Mouse (Mus musculus): Measurements from ENCODE around the gene Lrrc9. TPM values are rescaled to one million over a fixed set of nuclear protein-coding genes. Genes with fewer than 3 reads are reported as not detected.

Lrrc9 gene
- polyA plus RNA-seq, 1 experiment from 2014 or later = 5.0 TPM

GRCm38 (mm10) chr12:72491063-72491719, 49.5 kb downstream of the Lrrc9 start:
- Histone ChIP-seq H3K4me1 (ENCODE audit: control insufficient read depth, insufficient read depth, low read length) (no peaks in the 10 kb centered on the region), H3K4me3 (replicated peaks; ENCODE audit: low read depth, low read length) (no peak overlapping the region), H3K4me2 (ENCODE audit: low read length) (no peak overlapping the region), H3K27me3 (ENCODE audit: control insufficient read depth, insufficient read depth, low read length) (no peaks in the 10 kb centered on the region), H3K9me3 (ENCODE audit: control insufficient read depth, low read length) (no peaks in the 10 kb centered on the region), H3K27ac (replicated peaks; ENCODE audit: low read depth, low read length) (no peak overlapping the region), H3K9ac (replicated peaks; ENCODE audit: low read length) (no peak overlapping the region), H3K36me3 (ENCODE audit: control insufficient read depth, insufficient read depth, low read length) (no peaks in the 10 kb centered on the region)
- ATAC-seq (ENCODE audit: low FRiP score, low TSS enrichment) (no peak), DNase-seq (no peak)
- WGBS = 76% methylated on average over 3 of the region's 3 CpGs

- H3K4me1 ChIP-seq (ENCODE audit: control insufficient read depth, insufficient read depth, low read length) = 0 out of 2 replicates have a peak, but pooled peaks cover 6% of the 10 kb centered on the region
- WGBS = 51% methylated on average over 12 of the region's 12 CpGs
- no peaks in the 10 kb centered on the region for H3K9me3 ChIP-seq (ENCODE audit: control insufficient read depth, low read length)
- H3K36me3 ChIP-seq (ENCODE audit: control insufficient read depth, insufficient read depth, low read length) = no peaks in the 10 kb centered on the region
- no peak overlapping the region for H3K27ac ChIP-seq (replicated peaks; ENCODE audit: low read depth, low read length)
- peak; percentile 54 for DNase-seq
- no peaks in the 10 kb centered on the region for H3K27me3 ChIP-seq (ENCODE audit: control insufficient read depth, insufficient read depth, low read length)
- no peak overlapping the region for H3K9ac ChIP-seq (replicated peaks; ENCODE audit: low read length)
- no peak for ATAC-seq (ENCODE audit: low FRiP score, low TSS enrichment)
- no peak overlapping the region for H3K4me3 ChIP-seq (replicated peaks; ENCODE audit: low read depth, low read length)
- no peak overlapping the region for H3K4me2 ChIP-seq (ENCODE audit: low read length)
Measured at GRCm38 (mm10) chr12:72496866-72497600, 55.4 kb downstream of the Lrrc9 start.

- no peaks in the 10 kb centered on the region for H3K9me3 ChIP-seq (ENCODE audit: control insufficient read depth, low read length)
- H3K4me2 ChIP-seq (ENCODE audit: low read length) = no peak overlapping the region
- no peaks in the 10 kb centered on the region for H3K27me3 ChIP-seq (ENCODE audit: control insufficient read depth, insufficient read depth, low read length)
- 84% methylated on average over 7 of the region's 7 CpGs for WGBS
- no peak overlapping the region for H3K4me3 ChIP-seq (replicated peaks; ENCODE audit: low read depth, low read length)
- no peak overlapping the region for H3K27ac ChIP-seq (replicated peaks; ENCODE audit: low read depth, low read length)
- no peaks in the 10 kb centered on the region for H3K36me3 ChIP-seq (ENCODE audit: control insufficient read depth, insufficient read depth, low read length)
- no peak overlapping the region for H3K9ac ChIP-seq (replicated peaks; ENCODE audit: low read length)
- ATAC-seq (ENCODE audit: low FRiP score, low TSS enrichment) (no peak), DNase-seq (no peak)
- H3K4me1 ChIP-seq (ENCODE audit: control insufficient read depth, insufficient read depth, low read length) = no peaks in the 10 kb centered on the region
Measured at GRCm38 (mm10) chr12:72509606-72510005, 67.9 kb downstream of the Lrrc9 start.

GRCm38 (mm10) chr12:72515446-72515845, 73.8 kb downstream of the Lrrc9 start:
- DNase-seq (peak; percentile 84), ATAC-seq (ENCODE audit: low FRiP score, low TSS enrichment) (no peak)
- H3K9ac ChIP-seq (replicated peaks; ENCODE audit: low read length) = no peak overlapping the region
- H3K4me3 ChIP-seq (replicated peaks; ENCODE audit: low read depth, low read length) = no peak overlapping the region
- H3K27me3 ChIP-seq (ENCODE audit: control insufficient read depth, insufficient read depth, low read length) = no peaks in the 10 kb centered on the region
- no peaks in the 10 kb centered on the region for H3K4me1 ChIP-seq (ENCODE audit: control insufficient read depth, insufficient read depth, low read length)
- H3K36me3 ChIP-seq (ENCODE audit: control insufficient read depth, insufficient read depth, low read length) = no peaks in the 10 kb centered on the region
- H3K27ac ChIP-seq (replicated peaks; ENCODE audit: low read depth, low read length) = no peak overlapping the region
- no peaks in the 10 kb centered on the region for H3K9me3 ChIP-seq (ENCODE audit: control insufficient read depth, low read length)
- 66% methylated on average over 3 of the region's 3 CpGs for WGBS
- no peak overlapping the region for H3K4me2 ChIP-seq (ENCODE audit: low read length)

- peak overlapping the region; percentile 37 for H3K4me2 ChIP-seq (ENCODE audit: low read length)
- no peak overlapping the region for H3K9ac ChIP-seq (replicated peaks; ENCODE audit: low read length)
- no peaks in the 10 kb centered on the region for H3K36me3 ChIP-seq (ENCODE audit: control insufficient read depth, insufficient read depth, low read length)
- H3K4me1 ChIP-seq (ENCODE audit: control insufficient read depth, insufficient read depth, low read length) = no peaks in the 10 kb centered on the region
- no peaks in the 10 kb centered on the region for H3K27me3 ChIP-seq (ENCODE audit: control insufficient read depth, insufficient read depth, low read length)
- no peak overlapping the region for H3K4me3 ChIP-seq (replicated peaks; ENCODE audit: low read depth, low read length)
- H3K27ac ChIP-seq (replicated peaks; ENCODE audit: low read depth, low read length) = no peak overlapping the region
- WGBS = 26% methylated on average over 12 of the region's 12 CpGs
- no peaks in the 10 kb centered on the region for H3K9me3 ChIP-seq (ENCODE audit: control insufficient read depth, low read length)
- DNase-seq = peak; percentile 43
- ATAC-seq (ENCODE audit: low FRiP score, low TSS enrichment) = no peak
Measured at GRCm38 (mm10) chr12:72518114-72518728, 76.6 kb downstream of the Lrrc9 start.

GRCm38 (mm10) chr12:72519352-72519751, 77.7 kb downstream of the Lrrc9 start:
- Histone ChIP-seq H3K27me3 (ENCODE audit: control insufficient read depth, insufficient read depth, low read length) (no peaks in the 10 kb centered on the region), H3K4me1 (ENCODE audit: control insufficient read depth, insufficient read depth, low read length) (no peaks in the 10 kb centered on the region), H3K9me3 (ENCODE audit: control insufficient read depth, low read length) (no peaks in the 10 kb centered on the region), H3K9ac (replicated peaks; ENCODE audit: low read length) (no peak overlapping the region), H3K36me3 (ENCODE audit: control insufficient read depth, insufficient read depth, low read length) (no peaks in the 10 kb centered on the region), H3K27ac (replicated peaks; ENCODE audit: low read depth, low read length) (no peak overlapping the region), H3K4me3 (replicated peaks; ENCODE audit: low read depth, low read length) (no peak overlapping the region), H3K4me2 (ENCODE audit: low read length) (no peak overlapping the region)
- 37% methylated on average over 9 of the region's 9 CpGs for WGBS
- DNase-seq (peak; percentile 11), ATAC-seq (ENCODE audit: low FRiP score, low TSS enrichment) (no peak)

- no peak overlapping the region for H3K4me3 ChIP-seq (replicated peaks; ENCODE audit: low read depth, low read length)
- DNase-seq = no peak
- no peaks in the 10 kb centered on the region for H3K4me1 ChIP-seq (ENCODE audit: control insufficient read depth, insufficient read depth, low read length)
- no peaks in the 10 kb centered on the region for H3K9me3 ChIP-seq (ENCODE audit: control insufficient read depth, low read length)
- H3K4me2 ChIP-seq (ENCODE audit: low read length) = no peak overlapping the region
- WGBS = 84% methylated on average over 5 of the region's 5 CpGs
- ATAC-seq (ENCODE audit: low FRiP score, low TSS enrichment) = no peak
- no peaks in the 10 kb centered on the region for H3K27me3 ChIP-seq (ENCODE audit: control insufficient read depth, insufficient read depth, low read length)
- no peaks in the 10 kb centered on the region for H3K36me3 ChIP-seq (ENCODE audit: control insufficient read depth, insufficient read depth, low read length)
- H3K9ac ChIP-seq (replicated peaks; ENCODE audit: low read length) = no peak overlapping the region
- no peak overlapping the region for H3K27ac ChIP-seq (replicated peaks; ENCODE audit: low read depth, low read length)
Measured at GRCm38 (mm10) chr12:72519855-72520254, 78.2 kb downstream of the Lrrc9 start.

GRCm38 (mm10) chr12:72520645-72521044, 79.0 kb downstream of the Lrrc9 start:
- no peak for ATAC-seq (ENCODE audit: low FRiP score, low TSS enrichment)
- Histone ChIP-seq H3K27me3 (ENCODE audit: control insufficient read depth, insufficient read depth, low read length) (no peaks in the 10 kb centered on the region), H3K4me2 (ENCODE audit: low read length) (no peak overlapping the region), H3K27ac (replicated peaks; ENCODE audit: low read depth, low read length) (no peak overlapping the region), H3K36me3 (ENCODE audit: control insufficient read depth, insufficient read depth, low read length) (no peaks in the 10 kb centered on the region), H3K4me3 (replicated peaks; ENCODE audit: low read depth, low read length) (no peak overlapping the region), H3K9me3 (ENCODE audit: control insufficient read depth, low read length) (no peaks in the 10 kb centered on the region), H3K4me1 (ENCODE audit: control insufficient read depth, insufficient read depth, low read length) (no peaks in the 10 kb centered on the region), H3K9ac (replicated peaks; ENCODE audit: low read length) (no peak overlapping the region)
- peak; percentile 87 for DNase-seq
- 7% methylated on average over 2 of the region's 2 CpGs for WGBS
